Mouse (Mus musculus) heart, adult 9 months (tissue): ENCODE measurements at regions not wholly inside any gene's neighbourhood (a gene's known extent, or its start where the extent isn't known, plus 50 kb on each side); places are given as distances from the start of the nearest gene placed in this dataset.
A peak's percentile ranks its signal among the peaks of the same experiment; 100 is the strongest.

Source experiments
- DNase-seq, 2 experiments: peaks; one replicate each; pipeline ENCODE4 v3.0.0; 2022; ENCODE audit warnings: low spot score in 2 of 2

DNA sequence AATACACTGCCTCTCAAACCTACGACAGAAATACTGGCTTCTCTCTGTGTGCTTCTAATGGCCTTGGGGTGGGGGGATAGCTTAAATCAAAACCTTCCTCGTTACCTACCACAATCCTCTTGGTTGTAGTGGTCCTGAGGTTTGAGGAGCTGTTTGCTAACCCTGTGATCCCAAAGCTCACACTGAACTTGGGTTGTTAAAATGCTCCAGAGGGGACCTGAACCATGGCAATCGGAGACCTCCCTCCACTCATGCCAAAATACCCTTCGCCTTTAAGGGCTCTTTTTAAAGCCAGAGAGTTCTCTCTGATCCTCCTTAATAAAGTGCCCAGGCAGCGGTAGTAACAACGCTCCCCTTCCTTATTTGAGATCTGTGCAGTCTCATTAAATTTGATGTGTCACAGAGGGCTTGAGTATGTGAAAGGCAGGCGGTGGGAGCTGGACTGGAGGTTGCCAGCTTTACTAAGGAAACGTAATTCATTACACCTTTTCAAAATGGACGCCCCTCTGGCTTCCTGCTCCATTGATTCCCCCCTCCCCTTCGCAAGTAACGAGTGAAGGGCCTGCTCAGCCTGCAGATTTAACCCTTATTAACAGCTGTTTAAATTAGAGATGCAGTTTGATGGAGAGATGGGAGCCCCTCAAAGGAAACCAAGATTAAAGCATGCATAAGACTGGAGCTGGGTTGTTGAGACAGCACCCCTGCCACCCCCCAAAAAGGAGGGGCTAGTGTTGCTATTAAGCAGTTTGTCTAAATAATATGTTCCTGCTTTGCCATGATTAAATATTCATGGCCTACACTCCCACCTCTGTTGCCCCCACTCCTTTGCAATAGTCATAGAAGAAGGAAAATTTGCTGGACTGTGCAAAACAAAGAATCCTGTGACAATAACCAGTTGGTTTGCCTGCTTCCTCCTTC is 289.4 kb downstream of the Sorl1 start:
- no peak for DNase-seq

DNA sequence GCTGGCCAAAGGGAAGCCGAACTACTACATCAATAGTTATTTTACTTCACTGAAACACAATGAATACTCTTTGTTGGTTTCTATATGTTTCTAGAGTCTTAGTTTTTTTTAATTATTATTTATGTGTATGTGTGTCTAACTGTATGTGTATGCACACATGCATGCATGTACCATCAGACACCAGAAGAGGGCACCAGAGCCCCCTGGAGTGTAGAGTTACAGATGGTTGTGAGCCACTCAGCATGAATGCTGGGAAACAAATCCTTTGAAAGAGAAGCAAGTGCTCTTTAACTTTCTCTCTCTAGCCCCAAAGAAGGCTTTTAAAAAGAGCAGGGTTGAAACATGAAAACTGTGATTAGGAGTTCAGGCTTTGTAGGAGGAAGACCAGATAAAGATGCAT is 290.7 kb downstream of the Sorl1 start:
- no peak for DNase-seq

DNA sequence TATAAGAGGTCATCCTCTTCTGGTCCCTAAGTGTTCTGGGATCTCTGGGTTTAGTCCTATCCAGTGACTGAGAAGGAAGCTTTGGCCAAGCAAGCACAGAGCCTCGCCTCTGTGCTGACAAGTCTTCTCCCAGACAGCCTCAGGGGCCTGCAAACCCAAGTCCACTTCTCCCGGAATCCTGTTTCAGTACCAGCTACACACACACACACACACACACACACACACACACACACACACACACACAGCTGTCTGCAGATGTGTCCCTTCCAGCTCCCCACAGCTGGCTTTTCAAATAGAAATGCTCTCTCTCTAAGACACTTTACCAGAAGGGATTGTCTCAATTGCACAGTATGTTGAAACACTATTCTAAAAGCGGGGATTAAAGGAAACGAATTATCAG is 296.7 kb downstream of the Sorl1 start:
- peak; percentile 9 to 18 for DNase-seq

DNA sequence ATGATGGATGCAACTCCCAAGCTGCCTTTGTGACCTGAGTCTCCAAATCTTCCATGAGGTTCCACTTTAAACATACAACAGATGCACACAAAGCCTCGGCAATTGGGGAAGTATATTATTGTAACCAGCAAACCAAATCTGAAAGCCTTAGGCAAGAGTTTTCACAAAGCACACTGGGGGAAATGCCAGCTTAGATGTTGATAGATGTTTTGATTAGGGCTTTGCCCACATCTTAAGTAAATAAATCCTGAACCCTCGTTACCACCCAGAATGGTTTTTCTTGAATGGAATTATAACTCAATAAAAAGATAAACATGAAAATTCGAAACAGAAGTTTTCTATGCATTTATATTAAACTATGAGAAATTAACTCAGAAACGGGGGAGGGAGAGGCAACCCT is 302.7 kb downstream of the Sorl1 start:
- DNase-seq, result no peak

DNA sequence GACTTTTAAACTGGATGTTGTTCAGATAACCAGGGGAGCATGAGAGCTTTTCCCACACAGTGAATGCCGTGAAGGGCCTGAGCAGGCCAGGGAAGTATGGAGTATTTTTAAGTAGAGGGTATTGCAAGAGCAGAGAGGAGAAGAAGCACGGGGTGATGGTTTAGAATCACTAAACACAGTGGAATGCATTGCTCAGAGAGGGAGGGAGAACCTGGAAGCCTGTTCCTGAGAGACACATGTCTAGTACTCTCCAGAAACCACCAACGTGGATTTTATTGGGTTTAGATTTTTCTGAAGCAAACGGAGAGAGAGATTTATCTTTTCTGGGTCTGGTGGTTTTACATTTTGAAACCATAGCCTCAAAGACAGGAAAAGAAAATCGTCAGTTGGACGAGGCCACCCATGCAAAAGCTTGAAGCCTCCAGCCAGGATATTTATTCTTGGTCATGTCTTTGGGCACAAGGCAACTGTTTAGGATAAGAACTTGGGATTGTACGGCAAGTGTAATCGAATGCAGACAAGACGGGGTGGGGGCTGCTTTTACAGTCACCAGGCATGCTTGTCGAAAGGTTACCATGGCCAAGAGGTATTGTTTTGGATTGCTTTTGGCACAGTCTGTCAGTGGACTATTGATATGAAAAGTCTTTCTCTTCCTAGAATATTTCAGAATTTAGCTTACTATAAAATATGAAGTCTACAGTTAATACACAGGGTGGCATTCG is 306.2 kb downstream of the Sorl1 start:
- no peak for DNase-seq

DNA sequence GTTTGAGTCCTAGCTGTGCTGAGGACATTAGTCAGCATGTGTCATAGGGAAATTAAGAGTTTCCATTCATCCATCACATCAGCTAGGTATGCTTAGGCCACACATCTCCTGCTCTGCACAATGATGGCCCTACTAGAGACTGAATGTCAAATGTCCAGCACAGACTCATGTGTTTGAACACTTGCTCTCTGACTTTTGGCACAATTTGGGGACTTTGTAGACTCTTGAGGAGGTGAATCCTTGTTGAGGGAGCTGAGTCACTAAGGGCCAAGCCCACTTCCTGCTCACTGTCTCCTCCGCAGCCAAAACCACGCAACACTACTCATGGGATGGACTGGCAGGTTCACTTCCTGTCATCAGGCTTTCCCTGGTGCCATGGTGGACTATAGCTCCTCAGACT is 308.2 kb downstream of the Sorl1 start:
- no peak for DNase-seq

DNA sequence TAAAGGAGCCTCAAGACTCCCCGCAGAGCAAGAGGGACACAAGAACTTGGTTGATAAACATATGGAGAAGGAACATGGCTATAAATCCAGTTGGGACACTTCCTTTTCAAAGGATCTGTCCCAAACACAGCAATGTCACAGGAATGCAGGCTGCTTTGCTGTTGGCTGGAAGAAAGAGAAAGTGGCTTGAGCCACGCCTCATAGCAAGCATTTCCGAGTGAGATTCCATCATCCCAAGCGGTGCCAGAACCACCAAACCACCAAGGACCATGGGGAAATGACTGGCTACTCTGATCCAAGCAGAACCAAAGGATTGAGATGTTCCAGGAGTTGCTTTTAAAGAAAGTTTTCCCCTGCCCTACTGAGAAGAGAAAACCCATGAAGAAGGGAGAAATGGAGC is 314.8 kb downstream of the Sorl1 start:
- DNase-seq, result peak; percentile 53 to 60

DNA sequence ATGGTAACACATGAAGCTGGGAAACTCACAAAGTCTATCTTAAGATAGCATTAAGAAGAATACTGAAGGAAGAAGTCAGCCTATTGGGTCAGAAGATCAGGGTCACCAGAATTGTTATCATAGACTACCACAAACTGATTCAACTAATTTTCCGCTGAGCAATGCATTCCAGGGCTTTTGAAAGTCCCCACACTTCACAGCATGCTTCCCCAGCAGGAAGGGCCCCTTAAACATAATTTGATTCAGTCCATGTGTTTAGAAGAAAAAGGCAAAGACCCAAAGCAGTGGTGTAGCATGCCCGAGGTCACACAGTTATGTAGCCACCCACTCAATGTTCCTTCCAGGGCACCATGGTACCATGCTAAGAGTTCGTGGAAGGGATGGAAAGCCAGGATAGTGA is 315.3 kb downstream of the Sorl1 start:
- DNase-seq, result no peak

DNA sequence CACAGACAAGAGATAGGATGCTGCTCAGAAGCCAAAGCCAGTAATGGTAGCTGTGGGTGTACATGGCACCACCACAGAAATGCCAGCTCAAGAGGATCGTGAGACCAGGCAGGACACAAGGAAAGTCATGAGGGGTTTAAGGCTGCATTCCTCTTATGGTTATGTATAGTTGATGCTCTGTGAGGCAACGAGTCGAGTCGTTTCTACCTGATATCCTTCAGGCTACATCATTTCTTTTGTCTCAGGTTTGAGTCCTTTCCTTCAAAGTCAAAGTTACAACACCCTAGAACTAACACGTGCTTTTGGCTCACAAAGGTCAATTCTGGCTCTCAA is 317.8 kb downstream of the Sorl1 start:
- DNase-seq, result no peak

DNA sequence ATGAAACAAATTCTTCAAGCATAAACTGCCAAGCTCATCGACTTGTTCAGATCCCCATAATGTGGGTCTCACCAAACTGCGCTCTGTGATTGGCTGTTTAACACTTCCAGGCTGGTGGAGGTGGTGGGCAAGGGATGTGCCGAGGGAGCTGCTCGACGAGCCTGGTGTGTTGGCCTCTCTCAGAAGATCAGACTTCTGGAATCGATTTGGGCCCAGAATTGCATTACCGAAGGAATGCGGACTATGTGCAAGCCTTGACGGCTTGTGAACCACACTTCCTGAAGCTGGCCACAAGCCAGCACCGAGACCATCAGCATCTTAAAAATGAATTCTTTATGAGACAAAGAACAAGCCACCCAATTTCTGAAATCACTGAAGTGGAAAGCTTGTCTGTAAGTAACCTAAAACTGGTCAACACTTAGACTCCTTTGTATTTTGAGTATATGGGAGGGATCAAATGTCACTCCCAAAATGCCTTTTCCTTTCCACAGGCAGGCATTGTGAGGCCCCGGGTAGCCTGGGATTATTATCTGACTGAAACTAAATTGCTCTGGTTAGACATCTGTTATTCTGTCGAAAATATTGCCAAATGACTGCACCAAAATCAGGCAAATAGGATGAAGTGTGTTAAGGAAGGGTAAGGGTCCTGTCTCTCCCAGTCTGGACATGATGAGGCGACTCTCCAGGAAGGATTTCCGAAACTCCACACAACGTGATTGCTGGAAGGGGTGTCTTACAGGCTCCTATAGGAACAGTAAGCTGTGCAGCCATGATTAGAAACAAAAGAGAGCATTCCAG is 318.4 kb downstream of the Sorl1 start:
- no peak for DNase-seq

DNA sequence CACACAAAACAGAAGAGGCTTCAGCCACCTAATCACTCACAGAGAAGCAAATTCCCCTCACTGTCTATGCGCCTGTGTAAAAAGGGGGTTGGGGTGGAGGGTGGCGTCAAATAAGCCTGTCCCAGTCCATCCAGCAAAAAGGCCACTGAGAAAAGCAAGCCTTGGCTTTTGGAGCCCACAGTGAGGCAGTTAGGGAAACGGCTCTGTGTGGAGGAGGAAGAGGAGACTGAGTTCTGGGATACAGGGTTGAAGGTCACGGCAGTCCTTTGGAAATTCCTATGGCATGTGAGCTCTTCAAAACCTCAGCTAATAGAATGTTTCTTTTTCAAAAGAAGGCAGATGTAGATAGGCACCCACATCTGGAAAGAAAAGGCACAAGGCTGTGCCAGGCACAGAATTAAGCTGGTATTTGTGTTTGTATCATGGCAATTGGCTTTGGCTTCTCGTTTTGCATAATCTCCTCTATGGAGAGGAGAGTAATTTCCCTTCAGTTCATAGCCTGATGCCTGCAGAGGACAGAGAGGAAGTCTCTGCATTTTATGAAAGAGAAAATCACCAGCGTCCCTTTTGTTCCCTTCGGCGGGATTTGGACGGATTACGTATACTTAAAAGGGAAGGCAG is 319.3 kb downstream of the Sorl1 start:
- no peak for DNase-seq

DNA sequence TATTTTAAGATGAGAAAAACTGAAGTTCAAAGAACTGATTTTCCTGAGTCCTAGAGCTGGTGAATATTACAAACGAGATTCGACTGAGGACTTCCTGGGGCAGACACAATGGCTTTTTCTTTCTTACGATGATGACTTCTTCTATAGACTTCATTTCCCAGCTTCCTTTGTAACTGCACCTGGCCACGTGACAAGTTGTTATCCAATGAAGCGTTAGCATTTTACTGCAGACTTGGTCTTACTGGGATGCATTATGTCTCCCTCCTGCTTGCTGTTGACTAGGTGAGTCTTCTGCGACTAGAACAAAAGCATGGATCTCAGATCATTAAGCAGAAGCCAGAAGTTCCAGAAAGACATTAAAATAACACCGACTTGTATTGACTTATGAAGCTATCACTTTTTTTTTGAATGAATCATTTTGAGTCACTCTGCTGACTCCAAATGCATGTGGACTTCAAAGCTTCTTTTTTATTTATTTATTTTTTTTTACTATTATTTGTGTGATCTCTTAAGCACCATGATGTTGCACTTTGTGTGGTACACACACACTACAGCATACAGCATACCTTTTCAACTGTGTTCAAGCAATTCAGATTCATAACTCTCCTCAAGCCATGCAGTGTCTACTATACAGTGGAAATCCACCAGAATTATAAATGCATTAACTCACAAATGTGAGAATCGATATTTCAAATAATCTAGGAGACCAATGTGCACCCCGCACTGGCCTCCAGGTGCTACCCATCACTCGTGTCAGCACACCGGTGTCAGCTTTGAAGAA is 320.2 kb downstream of the Sorl1 start:
- DNase-seq, result no peak

DNA sequence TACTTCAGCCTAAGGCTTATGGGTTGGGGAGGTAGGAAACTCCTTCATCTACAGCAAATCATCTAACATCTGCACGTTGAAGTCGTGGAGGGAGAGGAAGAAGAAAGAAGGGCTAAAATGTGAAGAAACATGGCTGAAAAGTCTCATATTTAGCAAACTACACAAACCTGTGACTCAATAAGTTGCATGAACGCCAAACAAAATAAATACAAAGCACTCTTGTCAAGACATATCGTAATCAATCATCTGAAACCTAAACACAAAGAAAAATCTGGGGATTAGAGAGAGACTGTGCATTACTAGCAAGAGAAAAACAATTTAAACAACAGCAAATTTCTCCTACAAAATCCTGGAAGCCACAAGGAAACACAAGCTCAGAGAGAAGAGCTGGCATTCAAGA is 322.7 kb downstream of the Sorl1 start:
- DNase-seq, result no peak

DNA sequence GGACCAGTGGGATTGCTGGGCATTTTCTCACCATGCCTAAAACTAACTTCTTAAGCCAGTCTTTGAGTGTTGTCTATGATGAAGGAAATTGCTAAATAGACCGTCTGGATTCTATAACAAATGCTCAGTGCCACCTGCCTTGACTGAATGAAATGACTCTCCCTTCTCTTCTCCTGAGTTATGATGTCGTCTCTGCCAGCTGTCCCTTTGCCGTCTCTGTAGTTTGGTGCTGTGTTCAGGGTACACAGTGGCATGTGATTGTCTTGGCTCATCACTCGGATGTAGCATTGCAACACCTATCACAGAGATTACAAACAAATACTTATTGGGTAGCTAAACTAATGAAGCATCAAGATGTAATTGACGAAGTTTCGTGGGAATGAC is 331.3 kb downstream of the Sorl1 start:
- no peak for DNase-seq

DNA sequence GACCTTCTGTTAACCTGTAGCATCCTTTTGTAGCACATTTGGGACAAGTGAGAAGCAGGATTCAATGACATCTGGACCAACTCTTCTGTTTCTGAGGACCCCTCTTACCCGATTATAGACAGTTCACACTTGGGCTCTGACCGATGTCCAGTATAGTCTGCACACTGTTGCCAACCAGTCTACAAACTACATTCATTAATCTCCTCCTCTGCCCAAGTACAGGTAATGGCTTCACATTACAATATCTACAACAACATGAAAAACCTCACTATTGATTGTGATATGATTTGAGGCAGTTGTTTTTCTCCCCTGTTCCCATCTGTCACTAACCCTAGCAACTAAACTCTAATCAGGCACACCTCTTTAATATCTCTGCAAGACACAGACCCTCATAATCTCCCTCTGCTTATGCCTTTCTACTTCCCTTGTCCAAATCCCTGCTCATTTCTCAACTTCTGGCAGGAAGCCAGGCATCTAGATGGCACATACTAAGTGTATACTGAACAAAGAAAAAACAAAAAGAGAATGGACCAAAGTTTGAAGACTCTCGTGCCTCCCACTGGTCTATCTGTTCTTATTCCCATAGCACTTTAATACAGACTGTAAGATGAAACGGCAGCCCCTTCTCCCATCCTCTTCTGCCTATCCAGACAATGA is 331.8 kb downstream of the Sorl1 start:
- DNase-seq, result no peak

DNA sequence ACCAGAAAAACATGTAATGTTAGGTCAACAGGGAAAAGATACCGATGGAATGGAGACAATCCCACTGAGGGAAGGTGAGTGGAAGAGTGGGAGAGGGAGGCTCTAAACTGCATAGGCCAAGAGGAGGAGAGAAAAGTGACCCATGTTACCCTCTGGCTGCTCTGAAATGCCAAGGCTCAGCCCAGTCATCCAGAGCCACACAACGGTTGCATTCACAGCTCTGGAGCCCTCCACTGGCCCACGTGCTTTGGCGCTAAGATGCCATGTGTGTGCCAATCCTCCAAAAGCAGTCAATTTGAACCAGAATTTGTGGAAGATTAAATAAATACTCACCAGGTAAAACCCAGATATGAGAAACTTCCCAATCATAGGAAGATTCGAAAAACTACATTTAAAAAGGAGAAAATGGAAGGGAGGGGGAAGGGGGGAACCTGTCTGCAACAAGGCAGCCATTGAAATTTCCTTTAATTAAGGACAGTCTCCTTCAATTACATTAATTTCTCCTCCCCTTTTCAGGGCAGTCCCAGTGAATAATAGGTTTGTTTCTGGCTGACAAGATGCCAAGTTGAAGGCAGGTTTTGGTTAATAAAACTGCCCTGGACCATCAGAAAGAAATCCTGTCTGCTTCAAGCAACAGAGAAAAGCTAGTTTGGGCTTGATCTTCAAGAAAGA is 332.5 kb downstream of the Sorl1 start:
- DNase-seq, result no peak

DNA sequence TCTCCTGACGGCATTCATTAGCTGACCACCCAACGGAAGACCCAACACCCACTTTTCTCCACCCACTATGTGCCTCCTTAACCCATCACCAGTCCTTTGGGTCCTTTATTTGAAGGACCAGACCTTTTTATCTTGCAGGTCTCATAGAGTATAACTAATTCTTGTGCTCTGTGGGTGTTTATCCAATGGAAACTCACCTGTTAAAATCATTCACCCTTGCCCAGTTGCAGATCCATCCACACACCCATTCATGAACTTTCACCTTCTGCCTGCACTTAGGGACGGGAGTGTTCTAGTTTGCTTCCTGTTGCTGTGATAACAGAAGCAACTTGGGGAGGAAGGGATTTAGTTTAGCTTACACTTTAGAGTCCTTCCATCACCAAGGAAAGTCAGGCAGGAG is 339.0 kb downstream of the Sorl1 start:
- DNase-seq, result peak in 1 of 2 experiments; percentile 18

DNA sequence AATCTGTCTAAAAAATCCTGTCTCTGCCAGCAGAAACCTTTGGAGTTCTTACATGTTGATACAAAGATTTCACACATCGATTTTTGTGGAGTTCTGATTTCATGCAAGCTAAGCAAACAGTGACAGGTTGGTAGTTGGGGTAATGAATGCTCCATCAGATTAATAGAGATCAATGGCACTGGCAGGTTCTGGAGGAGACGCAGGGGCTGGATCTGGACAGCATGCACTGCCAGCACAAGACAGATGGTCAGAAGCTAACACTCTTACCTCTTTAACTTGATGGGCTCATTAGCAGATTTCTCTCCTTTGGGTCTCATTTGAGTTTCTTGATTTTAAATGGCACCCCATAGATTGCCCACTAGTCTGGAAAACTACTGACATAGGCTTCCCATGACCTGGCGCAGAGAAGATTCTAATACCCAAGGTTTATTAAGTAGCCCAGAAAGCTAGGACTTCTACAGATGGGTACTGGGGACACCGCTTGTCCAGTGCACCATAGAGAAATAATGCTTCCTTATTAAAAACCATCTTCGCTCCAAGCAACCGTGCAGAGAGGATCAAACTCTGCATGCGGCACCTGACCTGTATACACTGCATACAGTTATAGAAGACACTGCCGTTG is 351.7 kb downstream of the Sorl1 start:
- DNase-seq, result no peak

DNA sequence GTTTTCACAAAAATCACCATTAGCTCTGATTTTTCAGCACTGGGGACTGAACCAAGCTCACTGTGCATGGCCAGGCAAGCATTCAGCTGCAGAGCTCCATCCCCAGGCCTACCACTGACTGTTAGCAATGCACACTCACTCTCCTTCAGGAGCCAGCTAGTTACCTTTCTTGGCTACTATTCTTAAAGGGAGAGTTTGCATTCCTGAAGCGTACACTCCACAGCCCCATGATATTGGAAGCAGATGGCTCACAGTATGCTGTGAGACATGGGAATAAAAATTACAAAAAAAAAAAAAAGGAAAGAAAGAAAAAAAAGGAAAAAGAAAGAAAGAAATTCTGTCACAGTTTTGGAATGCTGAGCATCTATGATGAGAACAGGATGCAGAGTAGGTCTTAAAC is 352.8 kb downstream of the Sorl1 start:
- no peak for DNase-seq

DNA sequence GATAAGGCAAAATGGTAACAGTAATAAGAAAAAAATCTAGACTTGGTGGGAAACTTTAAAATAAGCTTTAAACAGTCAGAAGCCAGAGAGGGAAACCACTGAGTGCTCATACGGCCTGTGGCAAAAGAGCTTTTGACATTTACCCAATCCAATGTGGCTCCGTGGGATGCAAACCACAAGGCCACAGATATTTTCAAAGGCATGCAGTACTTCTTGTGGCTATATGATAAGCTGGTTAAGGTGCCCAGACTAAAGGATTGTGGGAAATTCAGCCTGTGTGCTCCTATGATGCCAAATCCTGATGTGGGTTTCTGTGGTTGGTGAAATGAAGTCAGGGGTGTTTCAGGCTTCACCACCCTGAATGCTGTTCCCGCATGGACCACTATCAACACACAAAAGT is 355.8 kb downstream of the Sorl1 start:
- DNase-seq, result no peak
